Mouse (Mus musculus): Measurements from ENCODE around the gene Macrod1. TPM values are rescaled to one million over a fixed set of nuclear protein-coding genes. Genes with fewer than 3 reads are reported as not detected.

Gene Macrod1
- polyA plus RNA-seq, 1 experiment from 2014 or later = 5.6 TPM

- Histone ChIP-seq H3K4me2 (ENCODE audit: low read depth, low read length) (no peak overlapping the region), H3K4me3 (ENCODE audit: low read depth, low read length) (no peak overlapping the region), H3K4me1 (ENCODE audit: control insufficient read depth, insufficient read depth, low read length) (peaks cover 10% of the 10 kb centered on the region; the same call in 1 of the 2 replicates), H3K36me3 (ENCODE audit: control insufficient read depth, insufficient read depth, low read length) (peaks cover 9% of the 10 kb centered on the region; the same call in 1 of the 2 replicates), H3K9me3 (ENCODE audit: control insufficient read depth, low read length) (no peaks in the 10 kb centered on the region), H3K27ac (ENCODE audit: low read depth, low read length) (no peak overlapping the region), H3K27me3 (ENCODE audit: control insufficient read depth, insufficient read depth, low read length) (no peaks in the 10 kb centered on the region), H3K9ac (replicated peaks; ENCODE audit: low read depth, low read length) (no peak overlapping the region)
- WGBS = 87% methylated on average over 7 of the region's 7 CpGs
- no peak for ATAC-seq (ENCODE audit: low read depth)
Observed at GRCm38 (mm10) chr19:7209907-7210646, 153.5 kb downstream of the Macrod1 start.

GRCm38 (mm10) chr19:7212216-7212615, 155.6 kb downstream of the Macrod1 start:
- ATAC-seq (ENCODE audit: low read depth) = no peak
- H3K9me3 ChIP-seq (ENCODE audit: control insufficient read depth, low read length) = no peaks in the 10 kb centered on the region
- H3K4me2 ChIP-seq (ENCODE audit: low read depth, low read length) = no peak overlapping the region
- 97% methylated on average over 1 of the region's 1 CpGs for WGBS
- H3K27me3 ChIP-seq (ENCODE audit: control insufficient read depth, insufficient read depth, low read length) = no peaks in the 10 kb centered on the region
- H3K4me1 ChIP-seq (ENCODE audit: control insufficient read depth, insufficient read depth, low read length) = peaks cover 17% of the 10 kb centered on the region
- no peak overlapping the region for H3K4me3 ChIP-seq (ENCODE audit: low read depth, low read length)
- no peak overlapping the region for H3K27ac ChIP-seq (ENCODE audit: low read depth, low read length)
- H3K36me3 ChIP-seq (ENCODE audit: control insufficient read depth, insufficient read depth, low read length) = peaks cover 9% of the 10 kb centered on the region
- H3K9ac ChIP-seq (replicated peaks; ENCODE audit: low read depth, low read length) = no peak overlapping the region

- Histone ChIP-seq H3K4me3 (ENCODE audit: low read depth, low read length) (no peak overlapping the region), H3K9ac (replicated peaks; ENCODE audit: low read depth, low read length) (no peak overlapping the region), H3K27me3 (ENCODE audit: control insufficient read depth, insufficient read depth, low read length) (no peaks in the 10 kb centered on the region), H3K27ac (ENCODE audit: low read depth, low read length) (no peak overlapping the region), H3K4me1 (ENCODE audit: control insufficient read depth, insufficient read depth, low read length) (peaks cover 17% of the 10 kb centered on the region), H3K9me3 (ENCODE audit: control insufficient read depth, low read length) (no peaks in the 10 kb centered on the region), H3K36me3 (ENCODE audit: control insufficient read depth, insufficient read depth, low read length) (peaks cover 9% of the 10 kb centered on the region), H3K4me2 (ENCODE audit: low read depth, low read length) (no peak overlapping the region)
- 98% methylated on average over 3 of the region's 3 CpGs for WGBS
- no peak for ATAC-seq (ENCODE audit: low read depth)
Observed at GRCm38 (mm10) chr19:7213010-7213409, 156.4 kb downstream of the Macrod1 start.

- ATAC-seq (ENCODE audit: low read depth) = no peak
Observed at GRCm38 (mm10) chr19:7214484-7214883, 157.9 kb downstream of the Macrod1 start.

GRCm38 (mm10) chr19:7217162-7217925, 160.7 kb downstream of the Macrod1 start, which contains the start of gene Cox8a:
Gene Cox8a (minus strand): TSS chr19:7217616.
- H3K9me3 ChIP-seq (ENCODE audit: control insufficient read depth, low read length) = no peaks in the 10 kb centered on the region
- H3K4me1 ChIP-seq (ENCODE audit: control insufficient read depth, insufficient read depth, low read length) = peaks cover 17% of the 10 kb centered on the region
- no peaks in the 10 kb centered on the region for H3K27me3 ChIP-seq (ENCODE audit: control insufficient read depth, insufficient read depth, low read length)
- peak; percentile 98 for ATAC-seq (ENCODE audit: low read depth)
- H3K4me2 ChIP-seq (ENCODE audit: low read depth, low read length) = peak within 1 kb of the TSS; percentile 81
- H3K36me3 ChIP-seq (ENCODE audit: control insufficient read depth, insufficient read depth, low read length) = peaks cover 6% of the 10 kb centered on the region
- H3K27ac ChIP-seq (ENCODE audit: low read depth, low read length) = peak within 1 kb of the TSS; percentile 74
- under 1% methylated on average over 47 of the region's 50 CpGs for WGBS
- H3K9ac ChIP-seq (replicated peaks; ENCODE audit: low read depth, low read length) = peak within 1 kb of the TSS; percentile 76
- peak within 1 kb of the TSS; percentile 69 for H3K4me3 ChIP-seq (ENCODE audit: low read depth, low read length)

More at GRCm38 (mm10) chr19:7214484-7214883, 157.9 kb downstream of the Macrod1 start:
- H3K9me3 ChIP-seq (ENCODE audit: control insufficient read depth, low read length) = no peaks in the 10 kb centered on the region
- H3K4me1 ChIP-seq (ENCODE audit: control insufficient read depth, insufficient read depth, low read length) = peaks cover 17% of the 10 kb centered on the region
- WGBS = 94% methylated on average over 5 of the region's 5 CpGs
- no peak overlapping the region for H3K27ac ChIP-seq (ENCODE audit: low read depth, low read length)
- no peaks in the 10 kb centered on the region for H3K27me3 ChIP-seq (ENCODE audit: control insufficient read depth, insufficient read depth, low read length)
- H3K9ac ChIP-seq (replicated peaks; ENCODE audit: low read depth, low read length) = no peak overlapping the region
- no peak overlapping the region for H3K4me3 ChIP-seq (ENCODE audit: low read depth, low read length)
- no peak overlapping the region for H3K4me2 ChIP-seq (ENCODE audit: low read depth, low read length)
- H3K36me3 ChIP-seq (ENCODE audit: control insufficient read depth, insufficient read depth, low read length) = peaks cover 9% of the 10 kb centered on the region

DNA sequence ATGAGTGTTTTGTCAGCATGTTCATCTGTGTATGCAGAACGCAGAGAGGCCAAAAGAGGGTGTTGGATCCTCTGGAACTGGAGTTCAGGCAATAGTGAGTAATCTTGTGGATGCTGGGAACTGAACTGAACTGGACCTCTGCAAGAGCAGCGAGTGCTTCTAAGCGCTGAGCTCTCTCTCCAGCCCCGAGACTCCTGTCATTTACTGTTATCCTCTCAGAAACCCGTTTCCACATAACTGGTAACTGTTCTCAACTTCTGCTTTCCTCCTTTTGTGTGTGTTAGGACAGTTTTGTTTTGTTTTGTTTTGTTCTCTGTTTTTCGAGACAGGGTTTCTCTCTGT, 161.3 kb downstream of the Macrod1 start:
- peaks cover 17% of the 10 kb centered on the region for H3K4me1 ChIP-seq (ENCODE audit: control insufficient read depth, insufficient read depth, low read length)
- WGBS = 12% methylated on average over 6 of the region's 6 CpGs
- no peaks in the 10 kb centered on the region for H3K27me3 ChIP-seq (ENCODE audit: control insufficient read depth, insufficient read depth, low read length)
- no peaks in the 10 kb centered on the region for H3K9me3 ChIP-seq (ENCODE audit: control insufficient read depth, low read length)
- no peak overlapping the region for H3K27ac ChIP-seq (ENCODE audit: low read depth, low read length)
- H3K4me3 ChIP-seq (ENCODE audit: low read depth, low read length) = peak overlapping the region; percentile 69
- no peak overlapping the region; the same call in 1 of the 2 replicates for H3K9ac ChIP-seq (replicated peaks; ENCODE audit: low read depth, low read length)
- no peak for ATAC-seq (ENCODE audit: low read depth)
- peaks cover 6% of the 10 kb centered on the region; the same call in 1 of the 2 replicates for H3K36me3 ChIP-seq (ENCODE audit: control insufficient read depth, insufficient read depth, low read length)
- H3K4me2 ChIP-seq (ENCODE audit: low read depth, low read length) = peak overlapping the region; percentile 36

DNA sequence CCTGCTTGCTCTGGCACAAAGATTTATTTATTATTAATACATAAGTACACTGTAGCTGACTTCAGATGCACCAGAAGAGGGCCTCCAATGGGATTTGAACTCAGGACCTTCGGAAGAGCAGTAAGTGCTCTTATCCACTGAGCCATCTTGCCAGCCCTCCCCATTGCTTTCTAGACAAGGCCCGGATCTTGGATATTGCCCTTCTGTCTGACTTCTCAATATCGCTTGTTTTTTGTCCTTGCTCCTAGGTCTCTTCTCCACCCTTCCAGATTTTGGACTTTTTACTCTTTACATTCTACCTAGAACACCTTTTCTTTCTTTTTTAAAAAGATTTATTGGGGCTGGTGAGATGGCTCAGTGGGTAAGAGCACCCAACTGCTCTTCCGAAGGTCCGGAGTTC, 162.1 kb downstream of the Macrod1 start:
- no peaks in the 10 kb centered on the region for H3K27me3 ChIP-seq (ENCODE audit: control insufficient read depth, insufficient read depth, low read length)
- no peaks in the 10 kb centered on the region for H3K9me3 ChIP-seq (ENCODE audit: control insufficient read depth, low read length)
- 98% methylated on average over 5 of the region's 5 CpGs for WGBS
- H3K4me1 ChIP-seq (ENCODE audit: control insufficient read depth, insufficient read depth, low read length) = peaks cover 17% of the 10 kb centered on the region
- peaks cover 6% of the 10 kb centered on the region; the same call in 1 of the 2 replicates for H3K36me3 ChIP-seq (ENCODE audit: control insufficient read depth, insufficient read depth, low read length)
- no peak overlapping the region for H3K9ac ChIP-seq (replicated peaks; ENCODE audit: low read depth, low read length)
- no peak overlapping the region for H3K4me2 ChIP-seq (ENCODE audit: low read depth, low read length)
- ATAC-seq (ENCODE audit: low read depth) = no peak
- no peak overlapping the region for H3K4me3 ChIP-seq (ENCODE audit: low read depth, low read length)
- no peak overlapping the region for H3K27ac ChIP-seq (ENCODE audit: low read depth, low read length)

- Histone ChIP-seq H3K27ac (ENCODE audit: low read depth, low read length) (no peak overlapping the region), H3K4me1 (ENCODE audit: control insufficient read depth, insufficient read depth, low read length) (no peaks in the 10 kb centered on the region), H3K9me3 (ENCODE audit: control insufficient read depth, low read length) (no peaks in the 10 kb centered on the region), H3K27me3 (ENCODE audit: control insufficient read depth, insufficient read depth, low read length) (no peaks in the 10 kb centered on the region), H3K36me3 (ENCODE audit: control insufficient read depth, insufficient read depth, low read length) (peaks cover 8% of the 10 kb centered on the region; the same call in 1 of the 2 replicates), H3K9ac (replicated peaks; ENCODE audit: low read depth, low read length) (no peak overlapping the region), H3K4me2 (ENCODE audit: low read depth, low read length) (no peak overlapping the region), H3K4me3 (ENCODE audit: low read depth, low read length) (no peak overlapping the region)
- ATAC-seq (ENCODE audit: low read depth) = no peak
- 88% methylated on average over 6 of the region's 6 CpGs for WGBS
Observed at GRCm38 (mm10) chr19:7222196-7222595, 165.6 kb downstream of the Macrod1 start.

- Histone ChIP-seq H3K27me3 (ENCODE audit: control insufficient read depth, insufficient read depth, low read length) (no peaks in the 10 kb centered on the region), H3K27ac (ENCODE audit: low read depth, low read length) (no peak overlapping the region), H3K4me3 (ENCODE audit: low read depth, low read length) (no peak overlapping the region), H3K9me3 (ENCODE audit: control insufficient read depth, low read length) (no peaks in the 10 kb centered on the region), H3K4me1 (ENCODE audit: control insufficient read depth, insufficient read depth, low read length) (no peaks in the 10 kb centered on the region), H3K4me2 (ENCODE audit: low read depth, low read length) (no peak overlapping the region), H3K9ac (replicated peaks; ENCODE audit: low read depth, low read length) (no peak overlapping the region), H3K36me3 (ENCODE audit: control insufficient read depth, insufficient read depth, low read length) (peaks cover 21% of the 10 kb centered on the region)
- ATAC-seq (ENCODE audit: low read depth) = no peak
Observed at GRCm38 (mm10) chr19:7223488-7223887, 166.9 kb downstream of the Macrod1 start.

Measured in neural tube, embryonic 14.5 days (tissue).